Mouse (Mus musculus) midbrain, embryonic 12.5 days (tissue): ENCODE results near the gene Acss3. TPM values are rescaled to one million over a fixed set of nuclear protein-coding genes. Genes with fewer than 3 reads are reported as not detected.

Experiments used
- ATAC-seq: fragments of 200-750 bp; cut with Nextera tagmentation; 2 replicates; pipeline ENCODE4 v1.8.0; 2017; ENCODE audit warnings: low read depth, moderate TSS enrichment, moderate library complexity; ENCODE audit not compliant: low FRiP score
- H3K27ac ChIP-seq: fragments of 300-500 bp; sonication (generic); replicated peaks from 2 replicates; pipeline ENCODE4 v1.5.1; 2016; ENCODE audit warnings: mild to moderate bottlenecking
- H3K27me3 ChIP-seq: fragments of 300-500 bp; sonication (generic); 2 replicates; pipeline ENCODE4 v1.6.1; 2016; ENCODE audit warnings: mild to moderate bottlenecking
- H3K36me3 ChIP-seq: fragments of 300-500 bp; sonication (generic); 2 replicates; pipeline ENCODE4 v1.6.1; 2016
- H3K4me1 ChIP-seq: fragments of 300-500 bp; sonication (generic); 2 replicates; pipeline ENCODE4 v1.6.1; 2016
- H3K4me2 ChIP-seq: fragments of 300-500 bp; sonication (generic); replicated peaks from 2 replicates; pipeline ENCODE4 v1.6.1; 2016; ENCODE audit warnings: mild to moderate bottlenecking, moderate library complexity
- H3K4me3 ChIP-seq: fragments of 300-500 bp; sonication (generic); 2 replicates; pipeline ENCODE4 v1.5.1; 2016; ENCODE audit warnings: mild to moderate bottlenecking
- H3K9ac ChIP-seq: fragments of 300-500 bp; sonication (generic); replicated peaks from 2 replicates; pipeline ENCODE4 v1.6.1; 2016; ENCODE audit warnings: mild to moderate bottlenecking, moderate library complexity
- H3K9me3 ChIP-seq: fragments of 300-500 bp; sonication (generic); 2 replicates; pipeline ENCODE4 v1.6.1; 2016; ENCODE audit warnings: mild to moderate bottlenecking
- WGBS: fragments of 180-500 bp; shearing (Covaris S2); methylation state at CpG from one replicate; pipeline ENCODE4 v1.1.7; 2016; 5-methylcytosine and 5-hydroxymethylcytosine counted together
- polyA plus RNA-seq: library from polyadenylated mRNA; unstranded; fragments of >200 nt; fragmentation: Nextera tagmentation; extraction: Ambion mirVana; gene quantifications from 2 replicates; pipeline ENCODE4 v1.2.1, GENCODE M21; 2016

Gene Acss3
- polyA plus RNA-seq, 1 experiment from 2014 or later = 2.3 TPM

- no peaks in the 10 kb centered on the region for H3K9me3 ChIP-seq
- H3K27ac ChIP-seq = no peak overlapping the region
These were observed 134.0 kb downstream of the Acss3 start for GRCm38 (mm10) chr10:106989478-106989877.

GRCm38 (mm10) chr10:106975193-106976141, 148.0 kb downstream of the Acss3 start:
- 56% methylated on average over 13 of the region's 13 CpGs for WGBS
- no peak overlapping the region for H3K9ac ChIP-seq
- H3K4me3 ChIP-seq = no peak overlapping the region
- no peak overlapping the region for H3K4me2 ChIP-seq
- no peaks in the 10 kb centered on the region for H3K36me3 ChIP-seq
- H3K27me3 ChIP-seq = no peaks in the 10 kb centered on the region
- no peaks in the 10 kb centered on the region for H3K9me3 ChIP-seq
- peaks cover 10% of the 10 kb centered on the region; the same call in 1 of the 2 replicates for H3K4me1 ChIP-seq
- H3K27ac ChIP-seq = no peak overlapping the region
- peak; percentile 66 for ATAC-seq

More at GRCm38 (mm10) chr10:106989478-106989877, 134.0 kb downstream of the Acss3 start:
- ATAC-seq = no peak
- no peak overlapping the region for H3K9ac ChIP-seq
- no peaks in the 10 kb centered on the region for H3K4me1 ChIP-seq
- no peaks in the 10 kb centered on the region for H3K36me3 ChIP-seq
- no peak overlapping the region for H3K4me3 ChIP-seq
- WGBS = 35% methylated on average over 4 of the region's 4 CpGs
- no peaks in the 10 kb centered on the region for H3K27me3 ChIP-seq
- no peak overlapping the region for H3K4me2 ChIP-seq

GRCm38 (mm10) chr10:106959026-106959425, 164.4 kb downstream of the Acss3 start:
- Histone ChIP-seq H3K9ac (no peak overlapping the region), H3K4me3 (no peak overlapping the region), H3K27ac (no peak overlapping the region), H3K4me1 (no peaks in the 10 kb centered on the region), H3K27me3 (no peaks in the 10 kb centered on the region), H3K9me3 (no peaks in the 10 kb centered on the region), H3K36me3 (no peaks in the 10 kb centered on the region), H3K4me2 (no peak overlapping the region)
- 84% methylated on average over 3 of the region's 3 CpGs for WGBS
- ATAC-seq = no peak

- WGBS = 70% methylated on average over 5 of the region's 5 CpGs
- Histone ChIP-seq H3K27ac (no peak overlapping the region), H3K4me1 (no peaks in the 10 kb centered on the region), H3K4me3 (no peak overlapping the region), H3K36me3 (no peaks in the 10 kb centered on the region), H3K9me3 (no peaks in the 10 kb centered on the region), H3K9ac (no peak overlapping the region), H3K27me3 (no peaks in the 10 kb centered on the region), H3K4me2 (no peak overlapping the region)
- no peak for ATAC-seq
These were observed 182.1 kb downstream of the Acss3 start for GRCm38 (mm10) chr10:106941380-106941779.

DNA sequence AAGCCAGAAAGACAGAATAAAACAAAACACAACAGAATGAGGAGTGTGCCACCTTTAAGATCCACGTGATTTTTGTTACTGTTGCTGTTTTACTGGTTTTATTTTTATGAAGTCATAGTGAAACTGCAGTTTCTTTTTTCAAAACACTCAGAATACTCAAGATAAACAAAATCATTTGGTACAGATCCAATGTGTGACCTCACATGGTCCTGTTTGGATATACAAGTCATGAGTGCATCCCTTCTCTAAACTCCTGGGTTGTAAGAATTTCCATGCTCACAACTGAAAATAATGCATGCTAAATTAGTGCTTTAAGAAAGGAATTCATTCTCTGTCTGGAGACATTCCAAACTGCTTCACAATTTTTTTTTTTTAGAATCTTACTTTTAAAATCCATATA, 184.0 kb downstream of the Acss3 start:
- 74% methylated on average over 1 of the region's 1 CpGs for WGBS
- ATAC-seq = no peak
- no peaks in the 10 kb centered on the region for H3K36me3 ChIP-seq
- H3K4me3 ChIP-seq = no peak overlapping the region
- H3K9ac ChIP-seq = no peak overlapping the region
- H3K4me2 ChIP-seq = no peak overlapping the region
- H3K4me1 ChIP-seq = no peaks in the 10 kb centered on the region
- no peak overlapping the region for H3K27ac ChIP-seq
- no peaks in the 10 kb centered on the region for H3K27me3 ChIP-seq
- H3K9me3 ChIP-seq = no peaks in the 10 kb centered on the region

- no peak for ATAC-seq
- Histone ChIP-seq H3K27me3 (no peaks in the 10 kb centered on the region), H3K4me1 (no peaks in the 10 kb centered on the region), H3K4me3 (no peak overlapping the region), H3K4me2 (no peak overlapping the region), H3K27ac (no peak overlapping the region), H3K9me3 (no peaks in the 10 kb centered on the region), H3K36me3 (no peaks in the 10 kb centered on the region), H3K9ac (no peak overlapping the region)
- 91% methylated on average over 3 of the region's 3 CpGs for WGBS
These were observed 184.6 kb downstream of the Acss3 start for GRCm38 (mm10) chr10:106938851-106939250.

DNA sequence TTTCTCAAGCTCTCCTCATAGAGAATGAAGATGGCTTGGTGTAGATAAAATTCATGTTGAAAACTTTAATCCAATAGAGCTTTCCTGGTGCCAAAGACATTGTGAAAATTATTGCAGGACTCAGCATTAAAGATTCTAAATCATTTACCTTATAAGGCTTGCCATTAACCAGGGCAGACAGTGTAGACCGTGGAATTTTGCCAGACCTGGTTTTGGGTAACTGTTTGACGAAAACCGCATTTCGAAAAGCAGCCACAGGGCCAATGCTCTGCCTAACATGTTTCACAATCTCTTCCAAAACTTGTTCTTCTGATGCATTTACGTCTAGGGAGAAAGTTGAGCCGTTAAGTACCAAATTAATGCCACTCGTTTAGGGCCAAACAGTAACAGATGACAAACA, 186.5 kb downstream of the Acss3 start:
- H3K27me3 ChIP-seq = no peaks in the 10 kb centered on the region
- H3K9ac ChIP-seq = no peak overlapping the region
- ATAC-seq = no peak
- no peak overlapping the region for H3K27ac ChIP-seq
- no peaks in the 10 kb centered on the region for H3K4me1 ChIP-seq
- H3K9me3 ChIP-seq = no peaks in the 10 kb centered on the region
- H3K36me3 ChIP-seq = no peaks in the 10 kb centered on the region
- 91% methylated on average over 7 of the region's 7 CpGs for WGBS
- no peak overlapping the region for H3K4me3 ChIP-seq
- no peak overlapping the region for H3K4me2 ChIP-seq

DNA sequence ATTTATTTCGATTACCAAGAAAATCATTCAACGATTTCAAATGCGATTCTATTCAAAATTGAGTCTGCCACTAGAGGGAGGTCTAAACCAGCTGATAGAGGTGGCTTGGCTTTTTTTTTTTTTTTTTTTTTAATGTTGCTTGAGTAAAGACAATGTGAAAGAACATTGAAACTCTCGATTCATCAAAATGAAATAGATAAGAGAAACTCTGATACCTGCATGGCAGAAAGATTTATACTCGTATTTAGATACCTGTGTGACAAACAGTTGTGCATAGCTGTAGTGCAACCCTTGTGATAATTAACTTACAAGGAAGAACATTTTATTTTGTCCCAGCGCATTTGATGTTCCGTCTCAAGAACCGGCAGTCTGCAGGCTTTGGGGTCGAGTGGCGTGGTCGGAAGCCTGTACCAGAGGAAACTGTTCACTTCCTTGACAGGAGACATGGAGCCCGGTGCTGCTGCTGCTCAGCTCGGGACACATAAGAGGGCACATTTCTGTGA, 190.8 kb downstream of the Acss3 start:
- no peaks in the 10 kb centered on the region for H3K9me3 ChIP-seq
- peak overlapping the region; percentile 18; the same call in 1 of the 2 replicates for H3K4me3 ChIP-seq
- 41% methylated on average over 13 of the region's 13 CpGs for WGBS

DNA sequence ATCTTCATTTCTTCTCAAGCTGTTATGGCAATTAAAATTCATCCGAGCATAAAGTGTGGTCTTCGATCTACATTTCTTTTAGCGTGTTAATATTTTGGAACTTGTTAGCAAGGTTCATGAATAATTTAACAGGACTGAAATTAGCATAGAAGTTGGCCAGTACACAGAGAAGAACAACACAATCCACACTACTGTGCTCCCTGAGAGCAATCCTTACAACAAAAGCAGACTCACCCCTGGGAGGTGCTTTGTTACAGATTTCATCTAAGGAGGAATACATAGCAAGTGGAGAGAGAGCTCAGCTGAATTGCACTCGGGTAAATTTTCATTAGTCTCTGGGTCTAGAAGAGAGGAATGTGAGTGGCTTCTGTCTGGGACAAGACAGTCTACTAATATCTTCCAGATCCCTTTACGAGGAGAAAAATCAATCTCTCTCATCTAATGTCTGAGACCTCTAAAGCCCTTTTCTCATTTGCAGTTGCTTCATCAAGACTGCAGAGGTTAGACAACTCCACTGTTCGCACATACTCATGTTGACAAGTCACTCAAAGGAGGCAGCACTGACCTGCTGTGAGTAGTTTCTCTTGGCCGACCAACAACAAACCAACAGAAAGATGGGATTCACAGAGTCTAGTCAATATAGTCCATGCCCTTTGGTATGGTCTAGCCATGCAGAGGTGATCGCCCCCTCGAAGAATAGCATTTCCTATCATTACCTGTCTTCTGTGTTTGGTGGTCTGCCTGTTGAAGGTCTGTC, 194.7 kb downstream of the Acss3 start:
- H3K27ac ChIP-seq = no peak overlapping the region
- no peak overlapping the region for H3K4me2 ChIP-seq
- H3K27me3 ChIP-seq = no peaks in the 10 kb centered on the region
- peaks cover 6% of the 10 kb centered on the region for H3K4me1 ChIP-seq
- H3K9ac ChIP-seq = no peak overlapping the region
- H3K4me3 ChIP-seq = no peak overlapping the region
- peak; percentile 82 for ATAC-seq
- 49% methylated on average over 9 of the region's 9 CpGs for WGBS
- no peaks in the 10 kb centered on the region for H3K9me3 ChIP-seq
- H3K36me3 ChIP-seq = 0 out of 2 replicates have a peak, but pooled peaks cover 3% of the 10 kb centered on the region

More for the DNA sequence above, 190.8 kb downstream of the Acss3 start:
- ATAC-seq = peak; percentile 19; the same call in 1 of the 2 replicates
- H3K36me3 ChIP-seq = no peaks in the 10 kb centered on the region
- H3K27ac ChIP-seq = no peak overlapping the region
- H3K27me3 ChIP-seq = no peaks in the 10 kb centered on the region
- H3K9ac ChIP-seq = no peak overlapping the region
- peaks cover 6% of the 10 kb centered on the region for H3K4me1 ChIP-seq
- peak overlapping the region; percentile 42 for H3K4me2 ChIP-seq

DNA sequence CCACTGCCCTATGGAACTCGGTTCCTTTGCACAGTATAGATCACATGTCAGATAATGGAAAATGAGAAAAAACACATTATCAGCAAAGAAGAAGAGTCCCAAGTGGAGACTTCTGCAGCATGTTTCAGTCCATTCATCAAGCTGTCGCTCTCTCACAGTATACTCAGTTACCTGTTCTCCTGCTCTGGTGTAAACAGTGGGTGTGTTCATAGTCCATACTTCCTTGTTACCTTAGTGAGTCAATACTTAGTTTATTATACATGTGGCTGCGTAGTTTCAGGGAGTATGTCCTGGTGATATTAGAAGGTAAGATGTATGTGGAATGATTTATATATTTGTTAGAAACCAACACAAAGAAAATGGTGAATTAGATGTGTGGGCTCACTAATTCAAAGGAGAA, 198.7 kb downstream of the Acss3 start:
- peaks cover 6% of the 10 kb centered on the region for H3K4me1 ChIP-seq
- H3K27me3 ChIP-seq = no peaks in the 10 kb centered on the region
- ATAC-seq = 0 out of 2 replicates have a peak, but pooled peaks have one; percentile 24
- H3K9ac ChIP-seq = no peak overlapping the region
- H3K4me3 ChIP-seq = no peak overlapping the region
- H3K9me3 ChIP-seq = no peaks in the 10 kb centered on the region
- H3K36me3 ChIP-seq = 0 out of 2 replicates have a peak, but pooled peaks cover 3% of the 10 kb centered on the region
- no peak overlapping the region for H3K27ac ChIP-seq
- WGBS = 92% methylated on average over 3 of the region's 3 CpGs
- no peak overlapping the region for H3K4me2 ChIP-seq

- no peak overlapping the region for H3K27ac ChIP-seq
- no peak for ATAC-seq
- WGBS = 89% methylated on average over 5 of the region's 5 CpGs
These were observed 199.1 kb downstream of the Acss3 start for GRCm38 (mm10) chr10:106924334-106924733.

GRCm38 (mm10) chr10:106914822-106915221, 208.6 kb downstream of the Acss3 start:
- ATAC-seq = no peak
- Histone ChIP-seq H3K9me3 (no peaks in the 10 kb centered on the region), H3K4me2 (no peak overlapping the region), H3K4me1 (no peaks in the 10 kb centered on the region), H3K4me3 (no peak overlapping the region), H3K27me3 (no peaks in the 10 kb centered on the region), H3K9ac (no peak overlapping the region), H3K27ac (no peak overlapping the region), H3K36me3 (no peaks in the 10 kb centered on the region)

More at GRCm38 (mm10) chr10:106924334-106924733, 199.1 kb downstream of the Acss3 start:
- Histone ChIP-seq H3K4me1 (peaks cover 6% of the 10 kb centered on the region), H3K27me3 (no peaks in the 10 kb centered on the region), H3K9me3 (no peaks in the 10 kb centered on the region), H3K36me3 (0 out of 2 replicates have a peak, but pooled peaks cover 3% of the 10 kb centered on the region), H3K4me2 (no peak overlapping the region), H3K4me3 (no peak overlapping the region), H3K9ac (no peak overlapping the region)
